Mouse (Mus musculus) T-helper 2 cell (primary cell): Measurements from ENCODE around the gene Drc1.

ENCODE experiments used
- in situ Hi-C: fragments of 300-600 bp; cut with MboI, MseI; formaldehyde crosslinking; loops from one replicate; pipeline ENCODE4 v1.15.1; 2025; ENCODE audit warnings: high pct_unique_total_duplicates

Gene Drc1

DNA sequence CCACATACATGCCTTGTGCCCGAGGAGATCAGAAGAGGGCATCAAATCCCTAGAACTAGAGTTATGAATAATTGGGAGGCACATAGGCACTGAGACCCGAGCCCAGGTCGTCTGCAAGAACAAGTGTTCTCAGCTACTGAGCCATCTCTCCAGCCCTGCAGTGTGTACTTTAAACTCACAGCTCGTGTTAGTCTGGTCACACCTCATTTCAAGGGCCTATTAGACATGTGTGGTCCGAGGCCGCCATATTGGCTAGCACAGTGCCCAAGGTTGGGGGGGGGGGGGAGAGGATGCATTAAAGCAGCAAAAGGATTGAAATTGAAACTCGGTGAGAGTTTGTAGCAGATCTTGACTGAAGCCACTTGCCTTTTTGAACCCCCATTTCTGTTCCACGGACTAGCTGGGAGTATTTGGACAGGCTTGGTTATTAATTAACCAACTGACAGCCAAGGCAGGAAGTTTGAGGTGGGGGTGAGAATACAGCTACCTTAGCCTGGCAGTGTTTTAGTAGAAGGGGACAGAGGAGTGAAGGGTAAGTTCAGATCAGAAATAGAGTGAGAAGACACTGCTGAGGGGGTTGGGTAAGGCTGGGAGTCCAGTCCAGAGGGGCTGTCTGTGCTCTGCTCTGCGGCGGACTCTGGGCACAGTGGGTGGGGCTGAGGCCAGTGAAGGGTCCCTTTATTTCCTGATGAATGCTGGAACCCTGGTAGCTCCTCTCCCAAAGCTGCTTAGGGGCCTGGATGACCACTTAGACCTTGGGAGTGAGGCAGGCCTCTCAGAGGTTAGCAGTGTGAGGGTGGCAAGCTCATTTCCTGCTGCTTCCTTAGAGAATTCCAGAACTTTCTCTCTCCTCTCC lies 5.0 kb downstream of the Drc1 start:
- in situ Hi-C loops = loop anchor here (5.0 to 10.0 kb wide), 2 partner anchors 56 to 329 kb away; no protein-coding TSS in a partner anchor

GRCm38 (mm10) chr5:30287106-30287882 lies 6.1 kb downstream of the Drc1 start:
- in situ Hi-C loops = loop anchor here (5.0 to 10.0 kb wide), 2 partner anchors 55 to 328 kb away; no protein-coding TSS in a partner anchor

DNA sequence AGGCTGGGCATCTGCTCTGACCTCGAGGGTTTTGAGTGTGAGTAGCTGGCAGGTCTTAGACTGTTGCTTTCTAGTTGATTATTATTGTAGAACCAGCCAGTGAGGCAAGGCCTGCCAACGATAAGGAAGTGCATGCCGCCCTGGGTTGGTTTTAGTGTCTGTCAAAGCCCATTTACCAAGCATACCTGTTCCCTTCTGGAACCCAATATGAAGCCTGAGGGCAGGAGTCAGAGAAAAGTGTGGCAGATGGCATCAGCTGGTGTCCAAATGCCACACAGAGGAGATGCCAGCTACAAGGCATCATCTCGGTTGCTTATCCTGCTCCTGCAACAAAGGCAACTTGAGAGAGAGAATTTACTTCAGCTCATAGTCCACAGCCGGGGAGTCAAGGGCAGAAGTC lies 59.6 kb downstream of the Drc1 start:
- in situ Hi-C loops = loop anchor here (5.0 kb wide), 2 partner anchors 54 to 124 kb away; no protein-coding TSS in a partner anchor

GRCm38 (mm10) chr5:30341601-30342365 lies 60.6 kb downstream of the Drc1 start:
- in situ Hi-C loops = loop anchor here (5.0 kb wide), 2 partner anchors 54 to 124 kb away; no protein-coding TSS in a partner anchor

GRCm38 (mm10) chr5:30342601-30343015 lies 61.4 kb downstream of the Drc1 start:
- in situ Hi-C loops = loop anchor here (5.0 kb wide), 2 partner anchors 55 to 125 kb away; no protein-coding TSS in a partner anchor

GRCm38 (mm10) chr5:30343107-30343506 lies 61.9 kb downstream of the Drc1 start:
- in situ Hi-C loops = loop anchor here (5.0 kb wide), 2 partner anchors 56 to 126 kb away; no protein-coding TSS in a partner anchor

- in situ Hi-C loops = loop anchor here (5.0 kb wide), 2 partner anchors 57 to 127 kb away; no protein-coding TSS in a partner anchor
Measured at GRCm38 (mm10) chr5:30343886-30344285, 62.7 kb downstream of the Drc1 start.

DNA sequence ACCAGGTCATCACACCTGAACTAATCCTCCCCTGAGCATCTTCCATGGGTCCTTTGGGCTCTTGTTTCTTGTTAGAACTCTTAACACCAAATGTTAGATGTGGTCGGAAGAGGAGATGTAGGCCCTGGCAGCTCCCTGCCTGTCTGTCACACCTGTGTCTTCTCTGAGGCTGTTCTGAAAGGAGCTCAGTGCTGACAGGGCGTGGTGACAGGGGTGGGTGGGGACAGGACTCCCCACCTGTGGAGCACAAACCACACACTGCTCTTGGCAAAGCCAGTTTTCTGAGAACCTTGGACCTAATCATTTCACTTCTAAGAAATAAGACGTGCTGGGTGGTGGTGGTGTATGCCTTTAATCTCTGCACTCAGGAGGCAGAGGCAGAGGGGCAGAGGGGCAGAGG lies 72.4 kb downstream of the Drc1 start:
- in situ Hi-C loops = no loop called here

GRCm38 (mm10) chr5:30355114-30355513 lies 73.9 kb downstream of the Drc1 start:
- in situ Hi-C loops = no loop called here

GRCm38 (mm10) chr5:30355559-30356159 lies 74.5 kb downstream of the Drc1 start:
- in situ Hi-C loops = no loop called here

- in situ Hi-C loops = no loop called here
Measured at GRCm38 (mm10) chr5:30356647-30357046, 75.5 kb downstream of the Drc1 start.

DNA sequence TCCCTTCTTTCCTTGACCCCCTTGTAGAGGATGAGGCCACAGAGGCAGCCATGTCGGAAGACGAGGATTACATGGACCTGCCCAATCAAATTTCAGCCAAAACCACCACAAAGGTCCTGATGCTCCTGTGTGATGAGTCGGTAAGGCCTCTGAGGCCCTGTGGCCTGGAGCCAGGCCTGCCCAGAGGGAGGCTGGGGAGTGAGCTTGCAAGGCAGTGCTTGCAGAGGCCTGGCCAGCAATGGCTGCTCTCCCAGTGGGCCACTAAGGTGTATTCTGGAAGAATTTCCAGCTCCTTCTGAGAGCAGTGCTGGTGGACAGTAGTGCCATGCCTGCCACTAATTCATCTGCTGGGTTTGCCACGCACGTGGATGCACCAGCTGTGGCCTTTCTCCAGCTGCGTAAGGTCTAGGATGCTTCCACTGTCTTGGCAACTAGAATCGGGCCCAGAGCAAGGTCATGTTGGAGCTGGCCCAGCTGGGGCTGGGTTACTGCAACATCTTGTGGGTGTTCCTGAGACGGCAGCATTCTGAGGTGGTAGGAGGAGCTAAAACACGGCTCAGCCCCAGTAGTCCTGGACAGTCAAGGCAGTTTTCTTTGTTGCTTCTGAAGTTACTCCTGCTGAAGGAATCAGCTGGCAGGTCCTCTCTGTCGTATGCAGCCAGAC lies 77.4 kb downstream of the Drc1 start:
- in situ Hi-C loops = no loop called here

DNA sequence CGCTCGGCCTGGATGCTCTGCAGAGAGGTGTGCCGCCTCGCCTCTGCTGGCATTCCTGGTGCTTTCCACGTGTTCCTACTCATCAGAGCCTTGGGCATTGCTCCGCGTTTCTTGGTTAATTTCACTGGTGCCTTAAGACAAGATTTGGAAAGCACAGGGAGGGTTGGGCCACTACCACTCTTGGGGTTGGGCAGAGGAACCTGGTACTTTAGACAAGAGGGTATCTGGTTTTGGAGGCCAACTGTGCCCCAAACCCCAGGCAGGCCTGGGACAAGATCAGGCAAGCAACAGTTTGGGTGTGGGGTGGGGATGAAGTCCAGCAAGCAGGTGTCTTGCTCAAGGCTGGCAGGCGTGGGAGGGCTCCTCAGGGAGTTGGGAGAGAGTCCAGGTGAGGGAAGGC lies 86.2 kb downstream of the Drc1 start:
- in situ Hi-C loops = loop anchor here (10.0 kb wide), 1 partner anchor 573 kb away; no protein-coding TSS in a partner anchor

DNA sequence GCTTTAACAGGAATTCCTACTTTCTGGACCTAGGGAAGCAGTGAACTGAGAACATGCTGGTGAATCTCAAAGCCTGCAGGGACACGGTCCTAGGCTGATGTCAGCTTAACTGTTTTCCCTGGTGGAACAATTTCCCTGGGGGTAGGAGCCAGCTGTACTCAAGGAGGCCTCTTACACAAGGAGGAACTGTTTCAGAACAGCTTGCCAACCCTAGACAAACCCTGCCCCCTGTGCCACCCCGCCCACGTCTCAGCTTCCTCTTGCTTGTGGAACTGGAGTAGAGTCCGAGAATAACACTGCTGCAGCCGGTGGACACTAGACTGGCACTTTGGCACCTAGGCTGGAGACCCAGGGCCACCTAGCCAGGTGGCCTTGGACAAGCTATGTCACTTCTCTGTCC lies 88.2 kb downstream of the Drc1 start:
- in situ Hi-C loops = loop anchor here (10.0 kb wide), 1 partner anchor 575 kb away; no protein-coding TSS in a partner anchor

- in situ Hi-C loops = loop anchor here (5.0 to 25.0 kb wide), 2 partner anchors 69 to 846 kb away; no protein-coding TSS in a partner anchor
Measured at GRCm38 (mm10) chr5:30382876-30383275, 101.7 kb downstream of the Drc1 start.

- in situ Hi-C loops = loop anchor here (25.0 kb wide), 1 partner anchor 850 kb away; no protein-coding TSS in a partner anchor
Measured at GRCm38 (mm10) chr5:30387726-30388125, 106.5 kb downstream of the Drc1 start.

DNA sequence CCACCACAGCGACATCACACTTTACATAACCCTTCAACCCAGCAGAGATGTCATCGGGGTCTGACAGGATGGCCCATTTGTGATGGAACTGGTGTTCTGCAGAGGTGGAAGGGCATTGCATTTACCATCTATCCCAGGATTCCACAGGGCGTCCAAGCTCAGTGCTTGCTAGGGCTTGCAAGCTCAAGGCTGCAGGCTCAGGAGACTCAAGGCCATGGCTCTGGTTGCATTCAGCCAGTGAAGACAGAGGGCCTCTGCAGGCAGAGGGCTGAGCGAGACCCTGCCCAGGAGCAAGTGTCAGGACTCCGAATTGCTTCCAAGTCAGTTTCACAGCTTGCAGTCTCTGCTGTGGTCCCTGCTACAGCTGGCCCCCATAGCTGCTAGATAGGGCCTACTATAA lies 108.6 kb downstream of the Drc1 start:
- in situ Hi-C loops = loop anchor here (25.0 kb wide), 1 partner anchor 853 kb away; no protein-coding TSS in a partner anchor

DNA sequence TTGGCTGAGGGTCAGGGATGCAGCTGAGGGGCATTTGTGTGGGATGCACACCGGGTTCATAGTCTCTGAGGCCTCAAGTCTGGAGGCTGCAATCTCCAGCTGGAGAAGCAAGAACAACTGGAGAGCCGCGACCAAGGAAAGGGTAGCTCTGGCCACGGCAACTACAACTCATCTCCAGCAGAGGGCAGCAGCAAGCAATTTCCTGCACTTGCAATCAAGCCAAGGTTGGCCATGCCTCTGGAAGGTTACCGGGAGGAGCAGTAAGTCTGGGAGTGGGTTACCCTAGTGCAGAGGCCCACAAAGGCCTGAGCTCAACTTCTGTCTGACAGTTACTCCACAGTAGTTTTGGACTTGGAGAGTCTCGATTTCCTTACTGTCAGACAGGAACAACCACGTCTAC lies 110.3 kb downstream of the Drc1 start:
- in situ Hi-C loops = loop anchor here (25.0 kb wide), 1 partner anchor 854 kb away; no protein-coding TSS in a partner anchor

DNA sequence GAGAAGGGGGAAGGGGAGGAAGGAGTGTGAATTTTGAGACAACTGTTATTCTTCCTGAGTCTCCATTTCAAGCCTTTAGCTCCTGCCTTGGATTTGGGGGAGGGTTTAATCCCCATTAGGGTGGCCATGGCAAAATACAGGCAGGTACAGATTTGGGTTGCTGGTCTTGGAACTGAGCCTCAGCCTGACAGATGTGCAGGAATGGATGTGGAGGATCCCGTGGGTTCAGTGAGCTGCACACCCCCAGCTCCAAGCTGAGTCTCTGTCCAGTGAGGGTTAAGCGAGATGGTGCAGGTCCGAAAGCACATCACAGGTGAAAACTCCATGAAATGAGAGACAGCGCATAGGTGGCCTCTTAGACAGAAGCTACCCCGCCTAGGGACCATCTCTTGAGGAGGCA lies 119.3 kb downstream of the Drc1 start:
- in situ Hi-C loops = no loop called here

DNA sequence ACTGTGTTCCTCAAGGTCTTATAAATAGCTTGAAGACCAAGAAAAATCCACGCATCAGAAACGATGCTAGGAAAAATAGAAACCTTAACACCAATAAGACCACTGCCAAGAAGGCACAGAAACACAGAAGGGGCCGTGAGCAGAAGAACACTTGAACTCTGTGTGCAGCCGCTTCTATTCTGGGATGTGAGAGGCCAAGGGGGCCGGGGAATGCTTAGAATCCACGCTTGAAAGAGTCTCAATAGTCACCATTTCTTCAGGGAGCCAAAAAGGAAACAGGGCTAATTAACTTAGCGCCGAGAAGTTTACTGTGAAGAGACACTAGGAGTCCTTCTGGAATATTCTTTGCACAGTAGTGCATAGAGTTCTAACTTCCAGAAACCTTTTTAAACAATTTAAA lies 120.0 kb downstream of the Drc1 start:
- in situ Hi-C loops = no loop called here
